Mouse (Mus musculus): ENCODE measurements around the gene Acsl5. TPM values are rescaled to one million over a fixed set of nuclear protein-coding genes. Genes with fewer than 3 reads are reported as not detected.

Gene Acsl5
- total RNA-seq (2022) = 10 to 100 TPM; 38.6 to 47.6 (median 42.6) TPM

DNA sequence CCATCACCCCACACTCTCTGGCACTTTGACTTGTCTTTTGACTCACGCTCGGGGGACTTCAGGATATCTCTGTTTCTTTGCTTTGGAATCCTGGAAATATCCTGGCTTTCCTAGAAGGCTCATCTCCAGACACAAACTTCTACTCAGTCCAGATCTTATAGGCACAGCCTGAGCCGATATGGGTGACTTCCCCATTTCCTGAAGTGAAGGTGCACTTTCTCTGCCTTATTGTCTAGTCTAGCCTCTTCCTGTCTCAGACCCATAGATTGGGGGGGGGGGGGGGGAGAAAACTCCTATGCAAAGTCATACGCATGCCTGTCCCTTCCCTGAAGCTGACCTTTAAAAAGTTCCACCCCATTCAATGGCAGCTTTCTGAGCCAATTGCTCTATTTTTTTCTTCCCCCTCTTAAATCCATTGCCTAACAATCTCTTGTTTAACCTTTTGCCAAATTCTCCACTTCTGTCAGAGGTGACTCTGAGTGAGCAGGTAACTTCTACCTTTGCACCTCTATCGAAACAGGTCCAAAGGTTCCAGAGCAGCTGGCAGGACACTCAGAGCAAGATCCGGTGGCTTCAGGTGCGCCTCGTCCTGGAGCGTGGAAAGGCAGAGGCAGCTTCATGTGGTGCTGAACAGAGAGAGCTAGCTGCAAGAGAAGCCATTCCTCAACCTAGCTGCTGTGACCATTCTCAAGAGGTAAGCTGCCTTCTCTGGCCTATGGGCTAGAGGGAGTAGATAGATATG is at the start of gene Acsl5:
Gene Acsl5 (plus strand): TSS at position 556 of the 742 bp plus-strand sequence.
- no peak for DNase-seq (ENCODE audit: low spot score in 2 of 2)

DNA sequence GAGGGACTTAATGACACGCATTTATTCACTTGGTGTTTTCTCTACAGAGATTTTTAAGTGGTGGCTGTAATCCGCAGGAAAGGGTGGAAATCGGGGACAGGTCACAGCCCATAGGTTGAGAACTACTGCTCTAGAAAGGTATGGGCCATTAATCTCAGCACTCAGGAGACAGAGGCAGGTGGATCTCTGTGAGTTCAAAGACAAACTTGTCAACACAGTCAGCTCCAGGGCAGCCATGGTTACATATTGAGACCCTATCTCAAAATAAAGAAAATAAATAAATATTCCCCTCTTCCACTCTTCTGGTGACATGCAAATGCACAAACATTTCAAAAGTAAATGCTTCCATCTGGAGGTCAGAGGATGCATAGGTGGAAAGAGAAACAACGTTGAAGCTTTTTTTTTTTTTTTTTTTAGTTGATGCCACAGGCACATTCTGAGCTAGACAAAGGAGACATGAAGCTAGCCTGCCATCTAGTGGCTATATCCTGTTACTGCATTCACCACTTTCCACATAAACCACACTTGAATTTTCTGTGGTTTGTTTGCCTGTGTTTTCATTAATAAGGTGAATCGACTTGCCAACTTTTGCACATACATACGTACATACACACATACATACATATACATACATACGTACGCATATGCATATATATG is 45.1 kb upstream of the Acsl5 start:
- DNase-seq (ENCODE audit: low spot score in 2 of 2) = peak in 1 of 2 experiments; percentile 65

DNA sequence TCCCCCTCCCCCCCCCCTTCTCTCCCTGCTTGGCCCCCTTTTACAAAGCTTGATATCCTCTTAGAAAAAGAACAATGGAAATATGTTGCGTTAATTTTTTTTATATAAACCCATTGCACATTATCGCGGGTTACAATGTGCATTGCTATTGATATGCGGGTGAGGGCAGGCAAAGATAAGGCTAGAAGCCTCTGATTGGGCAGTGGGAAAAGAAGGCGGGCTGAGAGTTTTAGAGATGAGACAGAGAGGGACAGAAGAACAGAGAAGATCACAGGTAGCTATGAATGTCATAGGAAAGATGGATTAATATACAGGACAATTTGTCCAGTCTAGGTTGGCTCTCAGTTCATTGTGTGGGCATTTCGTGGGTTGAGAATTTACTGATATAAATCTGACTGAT is 44.5 kb upstream of the Acsl5 start:
- DNase-seq (ENCODE audit: low spot score in 2 of 2) = no peak

DNA sequence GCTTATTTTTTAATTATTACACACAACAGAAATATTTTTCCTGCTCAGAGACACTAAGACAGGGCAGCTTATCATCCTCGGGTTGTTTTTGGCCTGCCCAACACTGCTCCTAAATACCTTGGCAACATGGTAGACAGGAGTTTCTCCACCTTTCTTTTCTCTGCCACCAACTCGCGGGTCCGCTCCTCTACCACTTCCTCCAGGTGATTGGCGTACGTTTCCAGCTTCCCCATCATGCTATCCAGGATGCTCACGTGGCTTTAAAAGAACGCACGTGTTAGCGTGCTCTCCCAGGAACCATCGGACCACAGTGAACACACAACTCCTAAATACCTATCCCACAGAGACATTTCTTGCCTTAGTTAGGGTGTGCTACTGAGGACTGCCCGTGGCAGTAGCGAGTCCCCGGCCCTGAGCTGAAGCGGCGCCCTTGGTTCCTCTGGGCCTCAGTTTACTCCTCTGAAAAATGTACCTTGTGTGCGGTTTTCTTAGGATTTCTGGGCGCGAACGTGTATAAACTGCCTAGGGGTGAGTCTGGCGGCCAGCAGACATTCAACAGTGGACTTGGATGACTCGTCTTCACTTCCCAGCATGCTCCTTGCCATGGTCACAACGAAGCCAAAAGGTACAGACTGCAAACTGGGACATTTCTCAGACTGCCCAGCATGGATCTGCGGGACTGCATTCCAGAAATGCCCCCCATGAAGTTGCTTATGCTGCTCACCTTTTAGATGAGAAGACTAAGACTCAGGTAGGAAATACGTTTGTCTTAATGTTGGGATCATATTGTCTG is 43.8 kb upstream of the Acsl5 start:
- DNase-seq (ENCODE audit: low spot score in 2 of 2) = no peak

DNA sequence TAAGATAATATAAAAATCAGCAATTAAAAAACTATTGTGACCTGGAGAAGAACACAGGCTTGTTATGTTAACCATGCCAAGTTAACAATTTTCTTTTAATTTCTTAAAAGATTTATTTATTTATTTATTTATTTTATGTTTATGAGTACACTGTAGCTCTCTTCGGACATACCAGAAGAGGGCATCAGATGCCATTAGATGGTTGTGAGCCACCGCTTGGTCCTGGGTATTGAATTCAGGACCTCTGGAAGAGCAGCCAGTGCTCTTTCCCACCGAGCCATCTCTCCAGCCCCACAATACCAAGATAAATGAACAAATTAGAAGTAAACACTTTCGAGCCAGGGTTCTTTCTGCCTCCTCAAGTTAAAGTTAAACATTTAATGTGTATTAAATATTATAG is 43.1 kb upstream of the Acsl5 start:
- DNase-seq (ENCODE audit: low spot score in 2 of 2) = no peak

DNA sequence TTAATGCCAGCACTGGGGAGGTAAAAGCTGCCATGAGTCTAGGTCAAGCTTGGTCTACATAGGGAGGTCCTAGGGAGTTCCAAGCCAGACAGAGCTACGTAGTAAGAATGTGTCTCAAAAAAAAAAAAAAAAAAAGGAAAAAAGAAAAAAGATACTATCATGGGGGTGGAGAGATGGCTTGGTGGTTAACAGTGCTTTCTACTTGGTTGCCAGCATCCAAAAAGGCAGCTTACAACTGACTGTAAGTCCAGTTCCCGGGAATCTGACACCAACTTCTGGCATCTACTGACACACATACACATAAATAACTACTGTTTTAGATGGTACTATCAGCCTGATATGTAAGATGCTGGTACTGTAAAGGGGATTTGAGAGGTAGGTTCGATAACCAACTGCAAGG is 42.7 kb upstream of the Acsl5 start:
- DNase-seq (ENCODE audit: low spot score in 2 of 2) = no peak

DNA sequence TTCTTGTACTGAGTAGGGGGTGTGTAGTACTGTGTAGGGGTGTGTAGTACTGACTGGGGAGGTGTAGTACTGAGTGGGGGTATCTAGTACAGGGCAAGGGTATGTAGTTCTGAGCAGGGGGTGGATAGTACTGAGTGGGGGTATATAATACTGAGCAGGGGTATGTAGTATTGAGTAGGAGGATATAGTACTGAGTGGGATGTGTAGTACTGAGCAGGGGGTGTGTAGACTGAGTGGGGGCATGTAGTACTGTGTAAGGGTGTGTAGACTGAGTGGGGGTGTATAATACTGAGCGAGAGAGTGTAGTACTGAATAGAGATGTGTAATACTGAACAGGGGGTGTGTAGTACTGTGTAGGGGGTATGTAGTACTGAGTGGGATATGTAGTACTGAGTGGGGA is 40.0 kb upstream of the Acsl5 start:
- DNase-seq (ENCODE audit: low spot score in 2 of 2) = no peak

DNA sequence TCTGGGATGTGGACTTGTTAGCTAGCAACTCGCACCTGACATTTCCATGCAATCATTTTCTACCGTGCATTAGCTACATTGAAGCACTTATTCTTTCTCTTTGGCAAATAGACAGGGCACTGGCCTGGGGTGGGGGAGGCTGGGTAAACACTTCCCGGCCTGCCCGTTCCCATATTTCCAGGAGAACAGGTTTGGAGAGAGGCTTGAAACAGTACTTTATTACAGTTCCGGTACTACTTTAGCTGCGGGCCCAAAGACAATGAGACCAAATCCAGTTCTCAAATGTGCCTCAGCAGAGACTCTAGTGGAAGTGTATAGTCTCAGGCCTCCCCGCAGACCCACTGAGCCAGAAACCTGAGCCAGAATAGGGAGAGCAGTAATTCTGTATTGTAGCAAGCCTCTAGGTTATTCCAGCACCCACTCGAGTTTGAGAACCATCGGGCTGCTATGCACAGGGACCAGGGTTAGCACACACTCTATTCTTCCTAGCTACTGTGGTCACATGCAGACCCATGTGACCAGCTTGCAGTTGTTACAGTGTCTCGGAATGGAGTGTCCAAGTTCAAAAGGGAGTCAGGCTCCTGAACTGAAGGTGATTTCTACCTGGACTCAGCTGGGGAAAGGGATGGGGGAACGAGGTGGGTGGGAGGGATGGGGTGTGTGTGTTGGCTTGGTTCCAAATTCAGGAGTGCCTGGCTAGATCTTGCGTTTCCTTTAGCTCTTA is 38.0 kb upstream of the Acsl5 start:
- DNase-seq (ENCODE audit: low spot score in 2 of 2) = no peak

DNA sequence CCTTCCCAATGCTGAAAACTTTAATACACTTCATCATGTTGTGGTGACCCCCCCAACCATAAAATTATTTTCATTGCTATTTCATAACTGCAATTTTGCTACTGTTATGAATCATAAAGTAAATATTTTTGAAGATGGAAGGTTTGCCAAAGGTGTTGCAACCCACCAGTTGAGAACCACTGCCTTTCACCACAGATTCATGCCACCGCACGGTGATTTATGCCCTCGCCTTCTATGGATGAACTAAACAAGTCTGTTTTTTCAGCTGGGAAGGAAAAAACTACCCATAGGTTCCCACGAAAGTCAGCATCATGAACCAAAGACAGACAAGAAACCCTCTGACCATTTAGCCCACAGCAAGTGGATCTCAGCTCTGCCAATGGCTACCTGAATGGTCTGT is 34.9 kb upstream of the Acsl5 start:
- no peak for DNase-seq (ENCODE audit: low spot score in 2 of 2)

DNA sequence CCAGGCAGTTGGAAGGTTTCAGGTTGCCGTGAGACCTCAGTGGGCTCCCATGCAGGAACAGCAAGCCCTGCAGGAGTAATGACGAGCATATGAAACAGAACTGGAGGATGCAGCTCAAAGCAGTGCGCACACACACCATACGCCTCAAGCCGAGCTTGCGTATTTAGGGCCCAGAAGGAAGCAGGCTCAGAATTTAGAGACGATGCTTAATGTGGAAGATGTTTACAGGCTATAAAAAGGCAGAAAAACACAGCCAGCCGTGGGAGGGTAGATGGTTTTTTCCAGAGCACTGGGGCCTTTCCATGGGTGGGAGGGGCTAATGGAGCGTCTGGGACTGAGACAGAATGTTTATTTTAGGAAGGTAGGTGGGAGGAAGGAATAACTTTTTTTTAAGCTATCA is 34.4 kb upstream of the Acsl5 start:
- peak; percentile 71 to 84 for DNase-seq (ENCODE audit: low spot score in 2 of 2)

DNA sequence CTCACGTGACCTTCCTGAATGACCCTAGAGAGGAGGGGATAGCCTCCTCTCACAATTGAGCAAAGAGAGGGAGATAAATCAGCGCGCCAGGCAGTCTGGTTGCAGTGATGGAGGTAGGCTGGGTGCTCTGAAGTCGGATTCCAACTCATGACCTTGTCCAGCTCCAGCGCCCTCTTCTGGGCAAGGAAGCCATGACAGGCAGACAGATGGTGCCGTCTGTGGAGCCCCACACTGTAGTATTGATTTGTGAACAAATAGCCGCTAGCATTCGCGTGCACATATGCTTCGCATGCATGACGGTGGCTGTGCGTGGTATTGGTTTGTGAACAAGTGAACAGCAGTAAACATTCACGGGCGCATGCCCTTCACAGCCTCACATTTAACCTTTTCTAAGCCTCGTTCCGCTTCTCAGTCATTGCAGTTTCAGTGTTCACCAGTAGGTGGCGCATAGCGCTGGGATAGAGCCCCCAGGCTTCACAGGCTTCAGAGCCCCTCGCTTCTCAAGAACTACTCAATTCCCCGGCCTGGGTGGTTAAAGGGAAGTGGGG is 33.5 kb upstream of the Acsl5 start:
- peak; percentile 80 to 91 for DNase-seq (ENCODE audit: low spot score in 2 of 2)

DNA sequence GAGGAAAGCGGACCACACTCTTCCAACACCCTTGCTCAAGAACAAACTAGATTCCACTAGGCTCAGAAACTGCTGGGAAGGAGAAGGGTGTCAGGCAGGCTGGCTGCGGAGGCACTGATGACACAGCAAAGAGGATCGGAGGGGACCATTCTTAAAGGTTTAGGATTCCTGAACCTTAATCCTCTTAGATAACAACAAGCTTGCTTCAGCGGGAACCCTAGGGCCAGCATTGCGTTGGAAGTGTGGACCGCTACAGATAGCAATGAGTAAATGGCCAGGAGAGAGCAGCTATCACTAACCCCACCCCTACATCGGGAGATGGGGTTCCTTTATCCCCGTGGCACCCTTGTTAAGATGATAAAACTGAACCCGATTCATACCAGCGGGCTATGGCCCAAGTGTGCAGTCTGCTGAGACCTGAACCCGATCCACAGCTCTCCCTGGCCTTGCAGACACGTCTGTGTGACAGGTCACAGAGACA is 33.0 kb upstream of the Acsl5 start:
- DNase-seq (ENCODE audit: low spot score in 2 of 2) = peak in 1 of 2 experiments; percentile 32

DNA sequence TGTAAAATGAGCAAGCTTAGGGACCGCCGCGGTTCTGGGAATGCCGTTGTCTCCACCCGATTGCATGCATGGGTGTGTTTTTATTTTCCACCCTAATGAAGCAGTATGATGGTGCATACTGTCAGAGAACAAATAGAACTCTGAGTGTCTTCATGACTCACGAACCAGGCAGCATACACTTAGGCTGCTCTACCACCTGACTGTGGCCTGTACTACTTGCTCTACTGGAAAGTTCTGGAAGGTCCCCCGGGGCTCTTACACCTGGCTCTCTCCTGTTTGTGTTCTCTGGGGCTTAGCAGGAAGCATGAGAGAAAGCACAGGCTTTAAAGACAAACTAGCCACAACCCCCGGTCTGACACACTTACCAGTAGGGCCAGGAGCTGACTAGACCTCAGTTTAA is 32.4 kb upstream of the Acsl5 start:
- DNase-seq (ENCODE audit: low spot score in 2 of 2) = no peak

DNA sequence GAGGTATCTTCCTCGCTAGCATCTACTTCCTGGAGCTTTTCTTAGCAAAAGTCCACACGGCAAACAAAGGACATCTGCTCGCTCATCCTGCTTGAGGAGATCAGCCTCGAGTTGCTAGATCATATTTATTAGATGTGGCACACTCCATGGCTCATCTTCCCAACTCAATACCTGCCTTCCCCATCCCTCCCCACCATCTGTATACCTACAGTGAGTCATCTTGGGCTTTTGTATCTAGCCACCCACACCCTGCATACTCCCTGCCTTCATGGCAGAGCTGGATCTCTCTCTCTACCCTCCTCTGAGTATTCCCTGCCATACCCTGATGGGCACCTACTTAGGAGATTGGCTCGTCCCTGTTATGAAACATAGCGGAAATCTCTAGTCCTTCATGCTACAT is 30.5 kb upstream of the Acsl5 start:
- peak; percentile 38 to 39 for DNase-seq (ENCODE audit: low spot score in 2 of 2)

DNA sequence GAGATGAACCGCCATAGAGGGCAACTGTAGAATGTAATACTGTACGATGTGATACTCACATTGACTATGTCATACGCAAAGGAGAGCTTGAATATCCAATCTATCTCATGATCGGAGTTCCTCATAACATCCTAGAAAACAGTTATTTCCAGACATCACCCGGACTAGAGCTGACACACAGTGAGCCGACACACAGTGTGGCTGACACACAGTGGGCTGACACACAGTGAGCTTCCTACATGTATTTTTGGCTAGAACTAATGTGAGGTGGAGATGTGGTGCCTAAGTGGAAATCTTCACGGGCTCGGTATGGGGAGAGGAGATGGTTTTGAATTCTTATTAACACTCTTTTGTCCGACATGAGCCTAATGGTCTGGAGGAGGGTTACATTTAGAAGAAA is 29.5 kb upstream of the Acsl5 start:
- no peak for DNase-seq (ENCODE audit: low spot score in 2 of 2)

DNA sequence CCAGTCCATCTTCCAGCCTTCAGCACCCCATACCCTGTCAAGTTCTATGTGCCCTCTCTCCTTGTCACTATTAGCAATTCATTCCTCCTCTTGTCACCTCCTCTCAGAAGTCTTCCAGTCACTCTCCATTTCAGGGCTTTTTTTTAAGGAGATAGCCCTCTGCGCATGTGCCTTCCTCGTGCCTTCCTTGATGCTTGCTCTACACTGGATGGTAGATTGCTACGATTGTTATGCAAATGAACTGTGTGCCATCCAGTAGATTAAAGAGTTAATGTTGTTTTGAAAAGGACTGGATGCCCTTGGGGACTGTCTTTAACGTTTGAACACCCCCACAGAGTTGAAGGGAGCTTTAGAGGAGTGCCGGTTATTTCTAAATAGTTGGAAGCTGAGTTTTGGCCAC is 25.1 kb upstream of the Acsl5 start:
- DNase-seq (ENCODE audit: low spot score in 2 of 2) = no peak

DNA sequence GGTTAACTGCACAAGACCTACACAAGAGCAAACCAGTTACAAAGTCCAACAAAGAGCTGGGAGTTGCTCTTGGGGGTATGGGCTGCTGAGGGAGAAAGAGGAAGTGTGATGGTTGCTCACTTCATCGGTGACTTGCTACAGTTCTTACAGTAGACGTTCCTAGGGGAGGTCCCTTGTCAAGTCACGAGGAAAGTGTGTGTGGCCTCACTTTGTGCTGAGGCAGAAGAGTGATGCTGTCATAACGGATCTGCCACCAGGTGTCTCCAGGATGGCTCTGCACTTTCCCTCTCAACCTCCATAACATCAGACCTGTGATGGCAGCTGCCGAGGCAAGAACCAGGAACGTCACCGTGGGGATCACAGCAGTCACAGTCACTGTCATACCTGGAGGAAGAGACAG is 24.6 kb upstream of the Acsl5 start:
- no peak for DNase-seq (ENCODE audit: low spot score in 2 of 2)

DNA sequence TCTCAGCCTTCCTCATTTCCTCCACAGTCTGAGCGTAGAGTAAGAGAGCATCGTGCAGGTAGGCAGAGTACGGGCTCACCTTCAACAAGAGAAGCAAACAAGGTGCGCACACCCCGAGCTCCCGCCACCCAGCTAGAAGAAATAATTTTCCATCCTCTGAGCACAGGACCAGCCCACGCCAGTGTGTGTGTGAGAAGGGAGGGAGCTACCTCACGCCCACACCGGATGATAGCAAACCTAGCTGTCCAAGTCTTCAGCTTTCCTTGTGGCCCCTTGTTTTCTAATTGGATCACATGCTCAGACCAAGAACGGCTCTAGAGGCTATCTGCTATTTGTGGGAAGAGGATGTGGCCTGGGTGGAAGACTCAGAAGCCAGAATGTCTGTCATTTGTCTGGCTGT is 20.7 kb upstream of the Acsl5 start:
- DNase-seq (ENCODE audit: low spot score in 2 of 2) = no peak

DNA sequence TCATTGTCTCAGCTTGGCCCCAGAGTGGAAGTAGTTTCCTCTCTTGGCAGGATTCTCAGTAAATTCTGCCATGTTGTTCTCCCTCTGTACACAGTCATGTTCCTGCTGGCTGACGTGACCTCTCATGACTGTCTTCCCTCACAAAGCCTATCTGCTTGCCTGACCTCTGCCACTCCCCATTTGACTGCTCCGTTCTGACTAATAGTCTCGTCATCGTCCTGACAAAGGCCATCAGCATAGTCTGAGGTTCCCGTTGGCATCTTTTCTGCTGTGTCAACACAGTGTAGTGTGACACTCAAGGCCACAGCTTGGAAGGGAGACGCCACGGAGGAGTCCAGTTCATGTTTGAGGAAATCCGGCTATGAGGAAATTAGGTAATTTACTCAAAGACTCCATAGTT is 19.6 kb upstream of the Acsl5 start:
- DNase-seq (ENCODE audit: low spot score in 2 of 2) = no peak

DNA sequence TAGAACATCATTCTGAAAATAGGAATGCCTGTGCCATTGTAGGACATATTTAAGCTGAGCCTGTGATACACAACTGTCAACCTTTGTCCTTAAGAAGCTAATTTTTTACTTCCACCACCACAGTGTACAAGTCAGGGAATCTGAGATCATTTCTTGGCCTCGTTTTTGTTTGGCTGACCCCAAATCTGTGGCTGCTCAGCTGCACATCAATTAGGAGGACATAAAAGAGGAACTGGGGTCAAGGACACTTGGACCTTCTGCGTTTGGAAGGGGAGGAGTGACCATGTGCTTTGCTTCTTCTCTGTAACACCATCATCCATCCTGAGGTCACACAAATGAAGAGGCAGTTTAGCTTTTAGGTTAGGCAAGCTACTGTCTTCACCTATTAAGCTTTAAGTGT is 15.7 kb upstream of the Acsl5 start:
- no peak for DNase-seq (ENCODE audit: low spot score in 2 of 2)

DNA sequence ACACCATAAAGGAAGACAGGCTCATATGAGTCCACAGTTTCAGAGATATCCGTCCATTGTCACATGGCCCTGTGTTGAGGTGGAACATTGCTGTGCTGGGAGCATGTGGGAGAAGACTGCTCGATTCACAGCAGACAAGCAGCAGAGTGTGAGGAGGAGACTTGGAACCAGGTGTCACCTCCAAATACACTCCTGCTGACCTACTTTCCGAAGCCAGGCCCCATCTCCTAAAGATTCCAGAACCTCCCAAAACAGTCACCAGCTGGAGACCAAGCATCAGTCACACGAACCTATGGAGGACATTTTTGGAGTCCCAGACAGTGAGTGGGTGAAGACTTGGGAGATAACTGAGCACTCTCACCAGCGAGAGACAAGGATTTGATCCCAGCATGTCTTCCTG is 15.2 kb upstream of the Acsl5 start:
- DNase-seq (ENCODE audit: low spot score in 2 of 2) = peak in 1 of 2 experiments; percentile 28

Data from layer of hippocampus, adult 8-10 months (tissue).